Mouse (Mus musculus): Measurements from ENCODE around the gene Fndc9. TPM values are rescaled to one million over a fixed set of nuclear protein-coding genes. Genes with fewer than 3 reads are reported as not detected.
A peak's percentile ranks its signal among the peaks of the same experiment; 100 is the strongest.

Gene Fndc9
- total RNA-seq, 4 experiments from 2014 or later = not detected

DNA sequence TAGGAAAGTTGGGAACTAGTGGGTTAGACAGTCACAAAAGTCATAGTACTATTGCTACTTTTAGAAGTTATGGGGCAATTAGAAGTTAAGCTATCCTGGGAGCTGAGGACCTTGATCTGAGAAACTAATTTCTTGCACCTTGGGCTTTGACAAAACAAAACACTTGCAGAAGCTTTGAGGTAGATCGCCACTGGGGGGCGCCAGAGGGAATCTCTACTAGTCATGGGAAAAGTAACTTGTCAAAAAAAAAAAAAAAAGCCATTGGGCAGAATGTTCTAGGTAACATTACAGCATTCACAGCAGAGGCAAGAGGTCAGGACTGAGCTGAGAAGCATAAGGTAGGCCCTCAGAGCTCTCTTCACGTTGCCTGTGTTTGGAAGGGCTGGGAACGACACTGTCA, 1.6 kb downstream of the Fndc9 start:
- DNase-seq = peak; percentile 42

- no peak for DNase-seq
These were observed 5.9 kb downstream of the Fndc9 start for GRCm38 (mm10) chr11:46241150-46241673.

DNA sequence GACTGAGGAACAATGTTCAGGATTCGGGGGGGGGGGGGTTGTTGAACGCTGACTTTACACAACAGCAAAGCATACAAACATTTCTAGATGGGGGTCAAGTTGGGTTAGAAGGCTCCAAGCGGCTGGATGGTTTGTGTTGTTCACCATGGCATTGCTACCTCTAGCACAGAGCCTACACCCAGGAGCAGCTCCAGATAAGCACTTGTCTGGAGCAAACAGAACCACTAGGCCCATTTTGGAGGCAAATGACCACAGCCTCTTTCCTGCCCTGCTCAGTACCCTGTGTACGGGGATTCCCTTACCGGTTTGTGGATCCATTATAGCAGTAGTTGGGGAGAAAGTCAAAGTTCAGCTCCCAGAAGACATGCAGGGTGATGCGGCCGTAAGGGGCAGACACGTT, 6.7 kb downstream of the Fndc9 start:
- no peak for DNase-seq

DNA sequence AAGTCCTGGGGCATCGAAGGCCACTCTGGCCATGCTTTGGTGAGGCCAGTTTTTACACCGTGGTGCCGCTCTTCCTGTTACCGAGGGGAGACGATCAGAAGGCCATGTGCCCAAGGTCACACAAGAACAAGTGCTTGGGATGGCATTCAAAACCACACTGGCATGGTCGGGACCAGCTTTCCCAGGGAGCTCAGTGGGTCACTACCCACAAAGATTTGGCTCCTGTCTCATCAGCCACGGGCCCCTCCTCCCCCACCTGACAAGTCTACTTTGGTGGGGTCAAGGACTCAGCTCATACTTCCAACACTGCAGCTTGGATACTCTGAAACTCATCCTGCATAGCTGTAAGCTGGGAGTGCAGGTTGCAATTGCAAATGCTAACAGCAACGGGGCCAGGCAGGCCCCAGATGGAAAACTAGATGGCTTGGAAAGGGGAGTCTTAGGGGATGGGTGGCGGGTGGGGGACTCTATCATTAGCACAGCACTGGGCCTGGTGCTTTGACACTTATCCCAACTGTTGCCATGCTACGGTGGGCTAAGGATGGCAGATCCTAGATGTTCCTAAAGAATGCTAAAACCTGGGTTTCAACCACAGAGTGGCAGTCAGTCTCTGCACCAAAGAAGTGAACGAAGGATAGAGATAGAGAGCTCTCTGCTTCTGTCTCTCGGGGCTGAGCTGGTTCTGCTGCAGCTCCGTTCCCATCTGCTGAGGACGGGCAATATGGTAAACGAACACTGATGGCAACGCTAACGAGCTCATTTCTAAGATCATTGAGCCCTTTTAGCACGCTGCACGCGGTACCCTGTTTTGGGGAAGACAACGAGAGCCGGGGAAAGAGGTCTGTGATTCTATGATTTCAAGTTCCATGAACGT, 9.6 kb downstream of the Fndc9 start:
- DNase-seq = peak; percentile 29

- DNase-seq = no peak
These were observed 10.6 kb downstream of the Fndc9 start for GRCm38 (mm10) chr11:46245926-46246325.

DNA sequence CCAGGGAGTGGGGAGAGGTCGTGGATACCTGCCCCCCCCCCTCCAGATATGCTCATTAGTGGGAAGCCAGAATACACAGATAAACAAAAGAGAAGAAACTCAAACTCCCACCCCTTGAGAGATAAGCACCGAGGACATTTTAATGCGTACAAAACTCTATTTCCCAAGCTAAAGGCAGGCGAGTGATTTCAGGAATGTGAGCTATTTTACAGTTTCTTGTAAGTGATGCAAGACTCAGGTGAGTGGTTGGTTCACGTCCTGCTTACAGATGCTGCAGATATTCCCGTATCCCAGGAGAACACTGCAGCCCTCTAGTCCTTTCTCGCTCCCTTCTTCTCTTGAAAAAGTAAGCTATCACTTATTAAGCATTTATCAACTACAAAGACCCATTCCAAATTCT, 11.1 kb downstream of the Fndc9 start:
- no peak for DNase-seq

DNA sequence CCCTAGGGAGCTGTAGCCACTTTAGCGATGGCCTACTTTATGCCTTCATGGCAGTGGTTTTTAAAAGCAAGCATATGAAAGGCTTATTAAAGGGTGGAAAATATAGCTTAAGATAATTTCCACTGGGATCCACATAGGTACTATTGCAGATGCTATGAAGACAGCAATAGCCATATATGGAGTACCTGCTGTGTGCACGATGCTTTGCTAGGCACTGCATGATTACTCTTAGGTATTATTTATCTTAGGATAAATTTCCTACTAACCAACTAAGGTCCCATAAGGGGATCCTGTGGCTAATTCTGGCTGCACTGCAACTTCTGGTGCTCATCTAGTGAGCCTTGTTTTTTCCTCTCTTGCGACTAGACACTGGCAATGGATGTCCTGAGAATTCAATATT, 13.0 kb downstream of the Fndc9 start:
- DNase-seq = no peak

GRCm38 (mm10) chr11:46251994-46252393, 16.7 kb downstream of the Fndc9 start:
- DNase-seq = peak; percentile 41

- DNase-seq = no peak
These were observed 20.0 kb downstream of the Fndc9 start for GRCm38 (mm10) chr11:46255291-46255690.

GRCm38 (mm10) chr11:46258207-46258606, 22.9 kb downstream of the Fndc9 start:
- no peak for DNase-seq

- no peak for DNase-seq
These were observed 23.4 kb downstream of the Fndc9 start for GRCm38 (mm10) chr11:46258749-46259148.

- DNase-seq = peak; percentile 42
These were observed 27.5 kb downstream of the Fndc9 start for GRCm38 (mm10) chr11:46262854-46263253.

GRCm38 (mm10) chr11:46263291-46263690, 28.0 kb downstream of the Fndc9 start:
- DNase-seq = no peak

GRCm38 (mm10) chr11:46264584-46264983, 29.3 kb downstream of the Fndc9 start:
- no peak for DNase-seq

DNA sequence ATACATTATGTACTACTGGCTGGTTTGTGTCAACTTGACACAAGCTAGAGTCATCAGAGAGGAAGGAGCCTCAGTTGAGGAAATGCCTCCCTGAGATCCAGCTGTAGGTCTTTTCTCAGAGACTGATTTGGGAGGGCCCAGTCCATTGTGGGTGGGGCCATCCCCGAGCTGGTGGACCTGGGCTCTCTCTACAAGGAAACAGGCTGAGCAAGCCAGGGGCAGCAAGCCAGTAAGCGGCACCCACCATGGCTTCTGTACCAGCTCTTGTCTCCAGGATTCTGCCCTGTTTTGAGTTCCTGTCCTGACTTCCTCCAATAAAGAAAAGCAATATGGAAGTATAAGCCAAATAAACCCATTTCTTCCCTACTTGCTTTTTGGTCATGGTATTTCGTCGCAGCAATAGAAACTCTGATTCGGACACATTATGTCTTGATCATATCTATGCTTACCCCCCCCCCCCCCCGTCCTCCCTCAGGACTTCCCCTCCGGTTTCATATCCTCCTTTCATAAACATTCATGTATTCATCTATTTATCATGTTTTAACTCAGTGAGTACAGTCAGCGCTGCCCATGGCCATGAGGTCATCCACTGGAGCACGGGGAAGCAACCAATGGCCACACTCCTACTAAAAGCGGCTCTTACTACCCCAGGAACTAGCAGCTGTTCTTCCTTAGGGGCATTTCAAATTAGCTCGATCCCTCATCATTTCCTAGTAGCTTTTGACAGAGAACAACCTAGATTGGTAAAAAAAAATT, 29.9 kb downstream of the Fndc9 start:
- no peak for DNase-seq

DNA sequence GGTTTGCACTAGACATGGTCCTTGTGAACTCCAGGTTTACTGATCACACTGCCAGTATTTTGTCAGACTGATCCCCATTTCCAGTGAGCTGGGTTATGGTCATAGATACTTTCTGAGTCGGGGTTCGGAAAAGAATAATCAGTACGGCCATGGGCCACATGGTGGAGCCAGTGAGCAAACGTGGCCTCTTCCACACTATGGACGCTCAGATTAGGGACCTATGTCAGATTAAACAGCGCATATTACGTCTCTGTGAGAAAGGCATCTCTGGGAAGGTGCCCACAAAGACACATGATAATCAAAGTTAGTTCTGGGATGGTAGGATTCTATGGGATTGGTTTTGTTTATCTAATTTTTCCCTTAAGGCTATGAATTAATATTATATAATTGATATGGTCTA, 33.7 kb downstream of the Fndc9 start:
- DNase-seq = no peak

GRCm38 (mm10) chr11:46269391-46269790, 34.1 kb downstream of the Fndc9 start:
- no peak for DNase-seq

DNA sequence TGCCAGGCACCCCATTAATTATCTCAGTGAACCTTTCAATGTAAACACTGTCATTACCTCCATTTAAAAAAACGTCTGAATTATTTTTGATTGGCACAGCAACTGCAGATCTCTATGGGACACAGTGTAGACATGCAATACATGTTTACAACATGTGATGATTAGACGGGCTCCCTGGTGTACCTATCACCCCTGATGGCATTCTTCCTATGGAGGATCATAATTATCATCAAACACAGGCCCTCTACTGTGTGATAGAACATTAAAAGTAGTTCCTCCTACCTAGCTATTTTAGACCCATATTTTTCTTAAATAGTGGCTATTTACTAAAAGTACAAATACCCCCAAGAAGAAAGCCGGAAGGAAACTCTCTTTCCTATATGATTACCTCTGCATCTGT, 34.6 kb downstream of the Fndc9 start:
- no peak for DNase-seq

DNA sequence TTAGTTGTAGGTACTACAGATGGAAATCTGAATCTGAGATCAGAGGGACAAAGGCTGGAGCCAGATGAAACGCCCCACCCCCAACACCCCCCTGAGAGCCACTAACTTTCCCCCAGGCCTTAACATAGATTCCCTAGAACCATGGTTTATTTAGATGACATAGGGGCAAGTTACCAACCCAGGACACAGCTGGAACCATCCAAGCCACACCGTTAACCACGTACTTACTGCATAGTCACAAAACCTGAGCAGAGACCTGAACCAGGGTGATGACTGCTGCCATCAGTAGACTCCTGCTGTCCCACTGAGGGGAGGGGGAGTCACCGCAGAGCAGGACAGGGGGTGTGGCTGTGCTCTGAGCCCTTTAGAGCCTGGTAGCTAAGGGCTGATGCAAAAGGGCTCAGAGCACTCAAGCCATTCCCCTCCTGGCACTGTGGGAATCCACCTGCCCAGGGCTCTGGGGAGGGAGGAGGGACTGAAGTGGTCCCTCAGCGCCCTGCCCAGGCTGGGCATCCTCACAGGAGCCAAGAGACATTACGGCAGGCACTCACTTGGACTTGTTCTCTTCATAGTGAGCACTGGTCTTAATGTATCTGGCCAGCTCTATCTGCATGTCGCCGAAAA, 36.8 kb downstream of the Fndc9 start:
- DNase-seq = no peak

- no peak for DNase-seq
These were observed 38.6 kb downstream of the Fndc9 start for GRCm38 (mm10) chr11:46273969-46274368.

DNA sequence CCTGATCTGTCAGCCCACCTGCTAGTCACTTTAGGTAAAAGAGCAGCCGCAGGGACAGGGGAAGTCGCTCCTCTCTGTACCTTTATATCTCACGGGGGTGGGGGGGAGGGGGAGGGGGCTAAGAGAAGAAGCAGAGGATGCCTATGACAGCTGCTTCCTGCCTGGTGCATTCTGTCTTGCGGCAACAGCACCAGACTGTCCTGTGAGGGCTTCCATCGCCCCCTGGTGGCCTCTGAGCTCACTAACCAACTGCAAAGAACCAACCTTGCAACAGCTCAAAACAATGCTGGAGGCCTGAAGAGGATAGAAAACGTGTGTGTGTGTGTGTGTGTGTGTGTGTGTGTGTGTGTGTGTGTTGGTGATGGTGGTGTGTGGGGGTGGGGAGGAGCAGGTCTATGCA, 40.0 kb downstream of the Fndc9 start:
- DNase-seq = peak; percentile 52

DNA sequence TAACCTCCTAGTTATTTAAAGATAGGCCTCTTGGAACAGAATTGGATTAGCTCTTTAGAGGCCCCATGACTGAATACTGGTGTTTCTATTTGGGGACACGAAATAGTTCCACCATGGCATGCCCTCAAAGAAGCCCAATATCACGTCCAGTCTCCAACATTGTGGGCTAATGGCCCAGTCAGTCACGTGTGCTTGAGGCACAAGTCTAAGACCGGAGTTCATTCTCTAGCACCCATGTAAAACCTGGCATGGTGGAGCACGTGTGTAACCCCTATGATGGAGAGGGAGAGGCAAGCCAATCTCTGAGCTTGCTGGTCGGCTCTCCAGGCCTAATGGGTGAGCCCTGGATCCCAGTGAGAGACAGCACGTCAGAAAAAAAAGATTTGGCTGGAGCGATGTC, 40.8 kb downstream of the Fndc9 start:
- no peak for DNase-seq

DNA sequence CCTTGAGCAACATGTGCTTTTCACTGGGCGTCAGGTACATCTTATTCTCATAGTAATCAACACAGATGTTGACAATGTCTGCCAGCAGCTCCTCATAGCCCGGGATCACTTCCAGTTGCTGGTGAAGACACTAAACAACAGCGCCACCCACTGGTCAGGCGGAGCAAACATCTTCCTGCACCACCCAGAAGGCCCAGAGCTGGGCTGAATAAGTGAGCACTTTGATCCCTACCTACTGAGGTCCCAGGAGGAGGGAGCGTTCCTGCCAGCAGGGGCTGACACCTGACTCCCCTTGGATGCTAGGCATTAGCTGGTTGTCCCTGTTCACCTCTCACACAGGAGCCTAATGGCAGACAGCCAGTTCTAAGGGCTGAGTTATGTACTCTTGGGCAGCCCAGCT, 41.4 kb downstream of the Fndc9 start:
- DNase-seq = no peak

Data from adrenal gland, adult 8-10 months (tissue).